Mouse (Mus musculus) embryonic fibroblast, embryonic 13.5 days (primary cell): ENCODE results near the gene Prmt9.

ENCODE experiments used
- CTCF ChIP-seq: IDR thresholded peaks from 2 replicates; pipeline ENCODE4 v1.5.1; 2011; ENCODE audit warnings: mild to moderate bottlenecking, control low read depth, low read length, moderate library complexity, borderline replicate concordance; ENCODE audit not compliant: insufficient read depth
- POLR2A ChIP-seq: IDR thresholded peaks from 2 replicates; pipeline ENCODE4 v1.6.1; 2011; ENCODE audit warnings: low read depth, mild to moderate bottlenecking, control low read depth, low read length, moderate library complexity

GRCm38 (mm10) chr8:77623677-77624209 is 74.5 kb downstream of the Prmt9 start:
- TF ChIP-seq CTCF: no peak
- TF ChIP-seq POLR2A: no peak
